15 mouse cellular contexts compared by ENCODE assay signal in the genomic region with DNA sequence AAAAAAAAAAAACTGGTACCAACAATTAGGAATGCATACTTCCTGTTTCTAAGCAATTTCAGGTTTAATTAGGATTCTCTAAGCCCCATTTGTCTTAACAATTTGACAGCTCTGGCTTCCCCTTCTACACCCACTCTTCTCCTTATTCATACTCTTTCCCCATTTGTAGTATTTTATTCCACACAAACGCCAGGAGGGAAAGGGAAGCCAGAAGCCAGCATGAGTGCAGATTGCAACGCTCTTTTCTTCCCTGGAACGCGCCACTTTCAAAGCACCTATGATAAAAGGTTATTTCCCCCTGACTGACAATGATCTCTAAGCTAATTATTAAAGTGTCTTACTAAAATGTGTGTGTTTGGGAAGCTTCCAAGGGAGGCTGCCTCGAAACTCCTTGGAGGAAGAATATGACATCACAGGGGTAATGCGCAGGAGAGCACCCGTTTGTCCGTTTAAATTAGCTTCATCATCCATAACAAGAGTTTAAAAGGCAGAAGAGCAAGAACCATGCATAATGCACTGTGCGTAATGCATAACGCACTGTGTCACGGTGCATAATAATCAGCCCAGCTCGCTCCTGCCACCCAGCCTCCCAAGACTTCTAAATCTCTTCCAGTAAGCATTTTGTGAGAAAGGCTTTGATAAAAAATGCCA. TPM values are rescaled to one million over a fixed set of nuclear protein-coding genes. Genes with fewer than 3 reads are reported as not detected.
DNase-seq lines count a peak whose midpoint lies in the region; ATAC-seq and TF ChIP-seq lines count a peak whose summit lies in the region.
"Had no signal": no experiment of that assay in that cellular context is flagged by ENCODE, and none has a peak within 500 bp of the region (broad histone marks: within the 10 kb centered on the region; RNA-seq: fewer than 3 reads in every experiment).

No protein-coding gene starts in this region.

- no peaks in the 10 kb centered on the region for H3K27me3 ChIP-seq in midbrain, embryonic 13.5 days
- no peaks in the 10 kb centered on the region for H3K27me3 ChIP-seq in midbrain, embryonic 10.5 days (ENCODE audit: low read depth, poor library complexity, severe bottlenecking)
- H3K27me3 ChIP-seq in forebrain, embryonic 16.5 days (replicated peaks; ENCODE audit: control insufficient read depth, insufficient read depth, low read length), result no peaks in the 10 kb centered on the region
- H3K27me3 ChIP-seq in hindbrain, postnatal 0 days (ENCODE audit: insufficient read depth, low read length), result no peaks in the 10 kb centered on the region
- H3K27me3 ChIP-seq: heart, embryonic 13.5 days; limb, embryonic 15.5 days had no signal

- no peaks in the 10 kb centered on the region for H3K9me3 ChIP-seq in midbrain, embryonic 13.5 days
- no peaks in the 10 kb centered on the region for H3K9me3 ChIP-seq in midbrain, embryonic 10.5 days (replicated peaks)
- no peaks in the 10 kb centered on the region for H3K9me3 ChIP-seq in forebrain, embryonic 16.5 days (ENCODE audit: control insufficient read depth, low read length)
- no peaks in the 10 kb centered on the region for H3K9me3 ChIP-seq in hindbrain, postnatal 0 days (ENCODE audit: low read length)
- H3K9me3 ChIP-seq: heart, embryonic 13.5 days; limb, embryonic 15.5 days had no signal

- no peak for TF ChIP-seq POLR2A in lung, adult 2 months (IDR thresholded peaks at IDR 0.05; ENCODE audit: borderline replicate concordance, extremely low read depth, low read depth, low read length)

- H3K27ac ChIP-seq in midbrain, embryonic 13.5 days, result peak overlapping the region; percentile 59
- H3K27ac ChIP-seq in midbrain, embryonic 10.5 days (replicated peaks), result no peak overlapping the region
- peak overlapping the region; percentile 55 for H3K27ac ChIP-seq in forebrain, embryonic 16.5 days (ENCODE audit: low read length)
- H3K27ac ChIP-seq in hindbrain, postnatal 0 days, result 0 out of 2 replicates have a peak overlapping the region, but pooled peaks have one; percentile 13
- H3K27ac ChIP-seq: heart, embryonic 13.5 days; limb, embryonic 15.5 days had no signal

- ATAC-seq in midbrain, embryonic 13.5 days, result peak; percentile 85
- peak; percentile 75 for ATAC-seq in forebrain, embryonic 16.5 days
- ATAC-seq in hindbrain, postnatal 0 days, result 0 out of 2 replicates have a peak, but pooled peaks have one; percentile 68
- no peak for ATAC-seq in CD4-positive, CD25-positive, alpha-beta regulatory T cell, adult 4 months
- ATAC-seq: activated CD4-positive, CD25-positive, alpha-beta regulatory T cell, adult 4 months had no signal

- TF ChIP-seq CTCF in hindbrain, postnatal 0 days (IDR thresholded peaks at IDR 0.05; ENCODE audit: low read depth), result no peak
- no peak for TF ChIP-seq CTCF in lung, adult 2 months (IDR thresholded peaks at IDR 0.05; ENCODE audit: insufficient read depth, low read length)

- H3K4me1 ChIP-seq in midbrain, embryonic 13.5 days (replicated peaks), result peaks cover 20% of the 10 kb centered on the region
- H3K4me1 ChIP-seq in midbrain, embryonic 10.5 days, result peaks cover 8% of the 10 kb centered on the region
- peaks cover 17% of the 10 kb centered on the region for H3K4me1 ChIP-seq in forebrain, embryonic 16.5 days (replicated peaks; ENCODE audit: control insufficient read depth, insufficient read depth, low read length)
- peaks cover 7% of the 10 kb centered on the region for H3K4me1 ChIP-seq in hindbrain, postnatal 0 days (ENCODE audit: insufficient read depth, low read length)
- H3K4me1 ChIP-seq in lung, adult 2 months (ENCODE audit: control insufficient read depth, insufficient read depth, low read length), result no peaks in the 10 kb centered on the region
- H3K4me1 ChIP-seq: heart, embryonic 13.5 days; limb, embryonic 15.5 days had no signal

- H3K36me3 ChIP-seq in midbrain, embryonic 13.5 days, result no peaks in the 10 kb centered on the region
- no peaks in the 10 kb centered on the region for H3K36me3 ChIP-seq in midbrain, embryonic 10.5 days
- no peaks in the 10 kb centered on the region for H3K36me3 ChIP-seq in forebrain, embryonic 16.5 days (ENCODE audit: control insufficient read depth, insufficient read depth)
- H3K36me3 ChIP-seq in hindbrain, postnatal 0 days (ENCODE audit: insufficient read depth, low read length), result no peaks in the 10 kb centered on the region
- H3K36me3 ChIP-seq: heart, embryonic 13.5 days; limb, embryonic 15.5 days had no signal

- no peak overlapping the region for H3K9ac ChIP-seq in midbrain, embryonic 13.5 days (replicated peaks)
- H3K9ac ChIP-seq in forebrain, embryonic 16.5 days (replicated peaks; ENCODE audit: low read depth, low read length), result no peak overlapping the region
- no peak overlapping the region for H3K9ac ChIP-seq in hindbrain, postnatal 0 days (replicated peaks; ENCODE audit: low read length)
- H3K9ac ChIP-seq: heart, embryonic 13.5 days; limb, embryonic 15.5 days had no signal

- no peak overlapping the region for H3K4me3 ChIP-seq in midbrain, embryonic 13.5 days (replicated peaks)
- no peak overlapping the region for H3K4me3 ChIP-seq in midbrain, embryonic 10.5 days
- no peak overlapping the region; the same call in 1 of the 2 replicates for H3K4me3 ChIP-seq in forebrain, embryonic 16.5 days (replicated peaks; ENCODE audit: low read length)
- H3K4me3 ChIP-seq in hindbrain, postnatal 0 days (ENCODE audit: low read length), result no peak overlapping the region; the same call in 1 of the 2 replicates
- no peak overlapping the region for H3K4me3 ChIP-seq in lung, adult 2 months (replicated peaks; ENCODE audit: extremely low read depth, low read depth, low read length)
- H3K4me3 ChIP-seq: heart, embryonic 13.5 days; limb, embryonic 15.5 days had no signal

- intact Hi-C loops in gastrocnemius, postnatal 36 days (cut with DNase I), result no loop called here

- peak overlapping the region; percentile 28 for H3K4me2 ChIP-seq in midbrain, embryonic 13.5 days (replicated peaks)
- peak overlapping the region; percentile 42 for H3K4me2 ChIP-seq in forebrain, embryonic 16.5 days (ENCODE audit: low read length)
- H3K4me2 ChIP-seq in hindbrain, postnatal 0 days (ENCODE audit: low read depth, low read length), result peak overlapping the region; percentile 37
- H3K4me2 ChIP-seq: heart, embryonic 13.5 days; limb, embryonic 15.5 days had no signal

- WGBS in midbrain, embryonic 13.5 days, result 24% methylated on average over 12 of the region's 12 CpGs
- 74% methylated on average over 12 of the region's 12 CpGs for WGBS in midbrain, embryonic 10.5 days
- WGBS in forebrain, embryonic 16.5 days, result 14% methylated on average over 12 of the region's 12 CpGs
- 18% methylated on average over 12 of the region's 12 CpGs for WGBS in hindbrain, postnatal 0 days
- WGBS in lung, adult 2 months, result 75% methylated on average over 12 of the region's 12 CpGs

- no peak for DNase-seq in midbrain, embryonic 10.5 days (ENCODE audit: low spot score)
- DNase-seq in hindbrain, postnatal 0 days (ENCODE audit: low spot score), result peak; percentile 56
- DNase-seq in retina, embryonic 14.5 days (ENCODE audit: low spot score), result peak; percentile 61
- no peak for DNase-seq in gastrocnemius, postnatal 36 days
- no peak for DNase-seq in lung, adult 2 months
- DNase-seq: cerebellum, adult 11-12 months; lung, adult 18-20 months; lung, postnatal 4 days had no signal

RNA-seq across cellular contexts. Expression of gene Dscam, which starts 25.9 kb away (rescaled TPM):
- 10.5 and 11.1 TPM in 2 replicates for polyA plus RNA-seq in midbrain, embryonic 13.5 days (2015; fragmentation: Nextera tagmentation; extraction: Ambion mirVana)
- 0.46 and 1.5 TPM in 2 replicates for polyA plus RNA-seq in midbrain, embryonic 10.5 days (2016; fragmentation: Nextera tagmentation; extraction: Ambion mirVana)
- 7.1 and 8.5 TPM in 2 replicates for polyA plus RNA-seq in forebrain, embryonic 16.5 days (2015; fragmentation: Nextera tagmentation; extraction: Ambion mirVana)
- 42.8 and 47.1 TPM in 2 replicates for total RNA-seq in hindbrain, postnatal 0 days (2014; rRNA removed)
- polyA plus RNA-seq in hindbrain, postnatal 0 days (2015; fragmentation: Nextera tagmentation; extraction: Ambion mirVana), result 10.3 and 10.4 TPM in 2 replicates
- not detected for total RNA-seq in gastrocnemius, postnatal 36 days (2021)
- polyA plus RNA-seq in CD4-positive, CD25-positive, alpha-beta regulatory T cell, adult 4 months (2017; shearing (Covaris generic)), result 1 to 10 TPM; 1.9 to 2.8 TPM
- polyA plus RNA-seq in lung, adult 2 months (2012; rRNA removed), result 0.05 TPM in 1 of 2 replicates, not detected in the other
- polyA plus RNA-seq: heart, embryonic 13.5 days; kidney, embryonic 14.5 days had no signal

Comparison
In these comparisons a context has a peak if more than half of its experiments do, and no peak if none do; other contexts are left out.
1. DNase-seq: peak in hindbrain, postnatal 0 days (single experiment) and retina, embryonic 14.5 days (single experiment); none in midbrain, embryonic 10.5 days (single experiment), gastrocnemius, postnatal 36 days (0 of 2) and lung, adult 2 months (single experiment).
2. Peak in every context shown above with its lines, with median percentiles within 50 percentile points of each other: H3K4me2 ChIP-seq.